Mouse (Mus musculus) liver, postnatal 0 days (tissue): Measurements from ENCODE around the gene Cyp2d26. TPM values are rescaled to one million over a fixed set of nuclear protein-coding genes. Genes with fewer than 3 reads are reported as not detected.

Experiments
- ATAC-seq: fragments of 200-750 bp; cut with Nextera tagmentation; 2 replicates; pipeline ENCODE4 v1.8.0; 2017; ENCODE audit warnings: mild to moderate bottlenecking, moderate library complexity
- DNase-seq: peaks from one replicate; pipeline ENCODE4 v3.0.0-alpha.2; 2016
- H3K27ac ChIP-seq: fragments of 300-500 bp; sonication (generic); 2 replicates; pipeline ENCODE4 v1.5.1; 2014; ENCODE audit warnings: antibody characterized with exemption, moderate library complexity, mild to moderate bottlenecking, low read depth
- H3K27me3 ChIP-seq: fragments of 300-500 bp; sonication (generic); 2 replicates; pipeline ENCODE4 v1.6.1; 2014; ENCODE audit warnings: low read length, control low read depth, mixed read lengths; ENCODE audit not compliant: insufficient read depth
- H3K36me3 ChIP-seq: fragments of 300-500 bp; sonication (generic); replicated peaks from 2 replicates; pipeline ENCODE4 v1.6.1; 2014; ENCODE audit warnings: mild to moderate bottlenecking, control low read depth, low read length, moderate library complexity, mixed read lengths; ENCODE audit not compliant: insufficient read depth
- H3K4me1 ChIP-seq: fragments of 300-500 bp; sonication (generic); 2 replicates; pipeline ENCODE4 v1.6.1; 2014; ENCODE audit warnings: antibody characterized with exemption, mild to moderate bottlenecking, control low read depth; ENCODE audit not compliant: insufficient read depth
- H3K4me2 ChIP-seq: fragments of 300-500 bp; sonication (generic); 2 replicates; pipeline ENCODE4 v1.6.1; 2014; ENCODE audit warnings: low read depth, mild to moderate bottlenecking, low read length, moderate library complexity, mixed read lengths
- H3K4me3 ChIP-seq: fragments of 300-500 bp; sonication (generic); 2 replicates; pipeline ENCODE4 v1.5.1; 2014; ENCODE audit warnings: low read depth, low read length
- H3K9ac ChIP-seq: fragments of 300-500 bp; sonication (generic); replicated peaks from 2 replicates; pipeline ENCODE4 v1.6.1; 2014; ENCODE audit warnings: mild to moderate bottlenecking, moderate library complexity
- H3K9me3 ChIP-seq: fragments of 300-500 bp; sonication (generic); 2 replicates; pipeline ENCODE4 v1.6.1; 2016; ENCODE audit warnings: mild to moderate bottlenecking, control low read depth, low read length, mixed read lengths
- CTCF ChIP-seq: sonication (generic); IDR thresholded peaks from 2 replicates; pipeline ENCODE4 v1.5.1; 2016; ENCODE audit warnings: antibody characterized with exemption, low read depth
- EP300 ChIP-seq: IDR thresholded peaks from 2 replicates; pipeline ENCODE4 v1.6.1; 2016; ENCODE audit warnings: antibody characterized with exemption, low read depth, mild to moderate bottlenecking
- WGBS: fragments of 180-500 bp; shearing (Covaris S2); extraction: QIAGEN DNeasy Blood & Tissue Kit; methylation state at CpG from one replicate; pipeline ENCODE4 v1.1.7; 2014; ENCODE audit not compliant: insufficient replicate concordance; 5-methylcytosine and 5-hydroxymethylcytosine counted together
- polyA plus RNA-seq: library from polyadenylated mRNA; unstranded; fragments of >200 nt; fragmentation: Nextera tagmentation; extraction: Ambion mirVana; gene quantifications from 2 replicates; pipeline ENCODE4 v1.2.1, GENCODE M21; 2015

The Cyp2d26 gene
- polyA plus RNA-seq, 1 experiment from 2014 or later: 615 TPM

GRCm38 (mm10) chr15:82815296-82815695, 21.2 kb upstream of the Cyp2d26 start:
- H3K4me1 ChIP-seq: no peaks in the 10 kb centered on the region
- DNase-seq (no peak), ATAC-seq (no peak)
- H3K4me3 ChIP-seq: no peak overlapping the region
- H3K9ac ChIP-seq: no peak overlapping the region
- TF ChIP-seq EP300 (no peak), CTCF (no peak)
- no peaks in the 10 kb centered on the region for H3K27me3 ChIP-seq
- WGBS: 88% methylated on average over 4 of the region's 4 CpGs
- no peak overlapping the region for H3K4me2 ChIP-seq
- H3K9me3 ChIP-seq: no peaks in the 10 kb centered on the region
- H3K36me3 ChIP-seq: peaks cover 15% of the 10 kb centered on the region
- H3K27ac ChIP-seq: no peak overlapping the region

GRCm38 (mm10) chr15:82814806-82815205, 20.7 kb upstream of the Cyp2d26 start:
- peak; percentile 62; the same call in 1 of the 2 replicates for ATAC-seq
- TF ChIP-seq EP300: no peak
- TF ChIP-seq CTCF: peak; percentile 91
- Histone ChIP-seq H3K9ac (no peak overlapping the region), H3K4me3 (no peak overlapping the region), H3K27ac (no peak overlapping the region), H3K4me2 (no peak overlapping the region), H3K27me3 (no peaks in the 10 kb centered on the region), H3K36me3 (peaks cover 18% of the 10 kb centered on the region), H3K9me3 (no peaks in the 10 kb centered on the region), H3K4me1 (0 out of 2 replicates have a peak, but pooled peaks cover under 1% of the 10 kb centered on the region)
- 72% methylated on average over 4 of the region's 4 CpGs for WGBS
- DNase-seq: peak; percentile 71

GRCm38 (mm10) chr15:82814321-82814720, 20.2 kb upstream of the Cyp2d26 start:
- no peak overlapping the region for H3K9ac ChIP-seq
- no peak for ATAC-seq
- TF ChIP-seq CTCF (no peak), EP300 (no peak)
- H3K27ac ChIP-seq: no peak overlapping the region
- no peaks in the 10 kb centered on the region for H3K9me3 ChIP-seq
- H3K4me1 ChIP-seq: 0 out of 2 replicates have a peak, but pooled peaks cover 3% of the 10 kb centered on the region
- no peak overlapping the region for H3K4me3 ChIP-seq
- H3K36me3 ChIP-seq: peaks cover 18% of the 10 kb centered on the region
- DNase-seq: no peak
- no peak overlapping the region for H3K4me2 ChIP-seq
- 80% methylated on average over 7 of the region's 7 CpGs for WGBS
- H3K27me3 ChIP-seq: no peaks in the 10 kb centered on the region

- no peak for TF ChIP-seq CTCF
- TF ChIP-seq EP300: peak; percentile 89
- Histone ChIP-seq H3K27me3 (no peaks in the 10 kb centered on the region), H3K9ac (no peak overlapping the region), H3K9me3 (no peaks in the 10 kb centered on the region), H3K4me3 (no peak overlapping the region), H3K36me3 (peaks cover 18% of the 10 kb centered on the region), H3K4me1 (0 out of 2 replicates have a peak, but pooled peaks cover 3% of the 10 kb centered on the region), H3K27ac (no peak overlapping the region), H3K4me2 (no peak overlapping the region)
- peak; percentile 77 for ATAC-seq
- 38% methylated on average over 1 of the region's 1 CpGs for WGBS
- DNase-seq: no peak
These were observed 16.5 kb upstream of the Cyp2d26 start for GRCm38 (mm10) chr15:82810556-82810955.

- H3K27me3 ChIP-seq: no peaks in the 10 kb centered on the region
These were observed 15.4 kb upstream of the Cyp2d26 start for GRCm38 (mm10) chr15:82809511-82809910.

GRCm38 (mm10) chr15:82806969-82807763, 13.1 kb upstream of the Cyp2d26 start:
- no peak for TF ChIP-seq CTCF
- TF ChIP-seq EP300: no peak
- H3K4me1 ChIP-seq: 0 out of 2 replicates have a peak, but pooled peaks cover 3% of the 10 kb centered on the region
- DNase-seq: no peak
- H3K9me3 ChIP-seq: no peaks in the 10 kb centered on the region
- H3K27me3 ChIP-seq: no peaks in the 10 kb centered on the region
- H3K4me3 ChIP-seq: no peak overlapping the region
- H3K9ac ChIP-seq: no peak overlapping the region
- no peak overlapping the region for H3K4me2 ChIP-seq
- WGBS: 68% methylated on average over 5 of the region's 5 CpGs
- H3K36me3 ChIP-seq: peaks cover 6% of the 10 kb centered on the region; the same call in 1 of the 2 replicates
- H3K27ac ChIP-seq: no peak overlapping the region
- ATAC-seq: no peak

More at GRCm38 (mm10) chr15:82809511-82809910, 15.4 kb upstream of the Cyp2d26 start:
- Histone ChIP-seq H3K36me3 (peaks cover 17% of the 10 kb centered on the region), H3K4me1 (0 out of 2 replicates have a peak, but pooled peaks cover 3% of the 10 kb centered on the region), H3K9me3 (no peaks in the 10 kb centered on the region), H3K27ac (no peak overlapping the region), H3K4me3 (no peak overlapping the region), H3K9ac (no peak overlapping the region), H3K4me2 (no peak overlapping the region)
- DNase-seq (no peak), ATAC-seq (peak; percentile 33; the same call in 1 of the 2 replicates)
- WGBS: 52% methylated on average over 6 of the region's 6 CpGs
- no peak for TF ChIP-seq EP300
- no peak for TF ChIP-seq CTCF
